Mouse (Mus musculus) heart, postnatal 4 days (tissue): ENCODE measurements around the gene Cldn14. TPM values are rescaled to one million over a fixed set of nuclear protein-coding genes. Genes with fewer than 3 reads are reported as not detected.

Source experiments
- DNase-seq: peaks from one replicate; pipeline ENCODE4 v3.0.0; 2021
- total RNA-seq, 2 experiments: library from RNA; stranded (reverse); gene quantifications; 2 replicates each; pipeline ENCODE4 v1.2.3; 2021

Gene Cldn14
- total RNA-seq, 2 experiments from 2014 or later, result not detected

GRCm38 (mm10) chr16:93912158-93912557 lies 96.5 kb downstream of the Cldn14 start:
- no peak for DNase-seq

- DNase-seq, result no peak
Measured at GRCm38 (mm10) chr16:93910735-93911665, 97.6 kb downstream of the Cldn14 start.

- peak; percentile 16 for DNase-seq
Measured at GRCm38 (mm10) chr16:93909936-93910335, 98.7 kb downstream of the Cldn14 start.

GRCm38 (mm10) chr16:93908196-93908595 lies 100.4 kb downstream of the Cldn14 start:
- no peak for DNase-seq

GRCm38 (mm10) chr16:93907761-93908160 lies 100.9 kb downstream of the Cldn14 start:
- no peak for DNase-seq

- DNase-seq, result peak; percentile 73
Measured at GRCm38 (mm10) chr16:93906156-93907014, 102.3 kb downstream of the Cldn14 start.

- DNase-seq, result no peak
Measured at GRCm38 (mm10) chr16:93903027-93903426, 105.6 kb downstream of the Cldn14 start.

- no peak for DNase-seq
Measured at GRCm38 (mm10) chr16:93893285-93893684, 115.4 kb downstream of the Cldn14 start.

- DNase-seq, result no peak
Measured at GRCm38 (mm10) chr16:93890948-93891604, 117.6 kb downstream of the Cldn14 start.

GRCm38 (mm10) chr16:93888481-93888880 lies 120.2 kb downstream of the Cldn14 start:
- no peak for DNase-seq

GRCm38 (mm10) chr16:93884722-93885113 lies 123.9 kb downstream of the Cldn14 start:
- DNase-seq, result no peak

- peak; percentile 21 for DNase-seq
Measured at GRCm38 (mm10) chr16:93884086-93884721, 124.4 kb downstream of the Cldn14 start.

- peak; percentile 98 for DNase-seq
Measured at GRCm38 (mm10) chr16:93883423-93884085, 125.1 kb downstream of the Cldn14 start, which contains the start of gene Chaf1b. Gene Chaf1b (plus strand): TSS chr16:93883901.

- no peak for DNase-seq
Measured at GRCm38 (mm10) chr16:93877612-93878380, 130.8 kb downstream of the Cldn14 start.

GRCm38 (mm10) chr16:93874841-93875240 lies 133.8 kb downstream of the Cldn14 start:
- no peak for DNase-seq

Other genes starting within 250 kb of the Cldn14 start
- gene Morc3, start 176.7 kb downstream of the Cldn14 start, total RNA-seq, result 10 to 100 TPM; 23.7 to 26.5 TPM
- gene Chaf1b, start 124.9 kb downstream of the Cldn14 start, total RNA-seq, result 10 to 100 TPM; 22.8 to 25.2 TPM
- not detected for gene Sim2, start 76.1 kb upstream of the Cldn14 start, total RNA-seq